Mouse (Mus musculus) mouse embryonic stem cell (cell line): ENCODE measurements around the gene Cyp2d9.
"Not testable (repeated sequence)": the region's sequence is repeated elsewhere in the genome, so short reads cannot be mapped to it uniquely, and the experiment has no call there.

Experiments
- in situ Hi-C, 2 experiments: fragments of 300-500 bp; cut with MboI; formaldehyde crosslinking; loops; 1 replicate in 1 of 2; 3 replicates in 1 of 2; pipeline ENCODE4 v1.14.3; 2019 to 2020; ENCODE audit warnings: low sequenced_read_pairs in 2 of 2, low pct_unique_long_range_greater_than_20kb in 1 of 2, mixed read lengths in 1 of 2; ENCODE audit not compliant: unreplicated experiment in 1 of 2

The Cyp2d9 gene

GRCm38 (mm10) chr15:82437975-82438617, 4.9 kb downstream of the Cyp2d9 start:
- in situ Hi-C loops, result no loop called here

- in situ Hi-C loops, result no loop called here
Observed at GRCm38 (mm10) chr15:82443658-82444057, 10.4 kb downstream of the Cyp2d9 start.

GRCm38 (mm10) chr15:82445196-82445595, 12.0 kb downstream of the Cyp2d9 start:
- in situ Hi-C loops, result no loop called here

GRCm38 (mm10) chr15:82450045-82450444, 16.8 kb downstream of the Cyp2d9 start:
- in situ Hi-C loops, result not testable (repeated sequence)

- in situ Hi-C loops, result not testable (repeated sequence)
Observed at GRCm38 (mm10) chr15:82452133-82452532, 18.9 kb downstream of the Cyp2d9 start.

GRCm38 (mm10) chr15:82453501-82453900, 20.3 kb downstream of the Cyp2d9 start:
- in situ Hi-C loops, result not testable (repeated sequence)

GRCm38 (mm10) chr15:82456086-82456790, 23.0 kb downstream of the Cyp2d9 start:
- in situ Hi-C loops, result not testable (repeated sequence)

GRCm38 (mm10) chr15:82457064-82458021, 24.1 kb downstream of the Cyp2d9 start:
- in situ Hi-C loops, result no loop called here

GRCm38 (mm10) chr15:82459266-82459665, 26.0 kb downstream of the Cyp2d9 start:
- in situ Hi-C loops, result not testable (repeated sequence)

GRCm38 (mm10) chr15:82464701-82465100, 31.5 kb downstream of the Cyp2d9 start:
- in situ Hi-C loops, result no loop called here

GRCm38 (mm10) chr15:82494273-82494672, 61.0 kb downstream of the Cyp2d9 start:
- in situ Hi-C loops, result not testable (repeated sequence)
